Mouse (Mus musculus): Measurements from ENCODE around the gene Plppr2.

DNA sequence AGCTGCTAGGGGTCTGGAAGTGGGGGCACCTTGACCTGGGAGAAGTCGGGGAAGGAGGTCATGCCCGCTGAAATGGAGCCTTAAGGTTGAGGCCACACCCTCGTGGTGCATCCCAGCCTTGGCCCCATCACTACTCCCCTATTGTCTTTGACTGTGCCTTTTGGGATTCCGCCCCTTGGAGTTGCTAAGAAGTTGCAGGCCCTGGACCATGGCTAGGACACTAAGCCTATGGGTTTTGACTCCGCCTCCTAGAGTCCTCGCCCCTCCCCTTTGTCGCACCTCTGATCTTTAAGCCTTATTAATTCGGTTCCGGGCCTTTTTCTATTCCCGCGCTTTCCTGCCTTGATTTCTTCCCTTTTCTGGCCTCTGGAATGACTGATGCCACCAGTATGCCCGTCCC, 6.8 kb downstream of the Plppr2 start:
- no peak for TF ChIP-seq MEF2A (IDR thresholded peaks at IDR 0.05; ENCODE audit: borderline replicate concordance, low read depth, low read length)
- no peak for TF ChIP-seq EP300 (IDR thresholded peaks at IDR 0.05; ENCODE audit: low read length)
- no peak for TF ChIP-seq E2F4 (IDR thresholded peaks at IDR 0.05; ENCODE audit: insufficient replicate concordance, low read depth, low read length)

Data from CH12.LX (cell line).